Mouse (Mus musculus): ENCODE measurements at regions not wholly inside any gene's neighbourhood (a gene's known extent, or its start where the extent isn't known, plus 50 kb on each side); places are given as distances from the start of the nearest gene placed in this dataset.
A peak's percentile ranks its signal among the peaks of the same experiment; 100 is the strongest.
"Not testable (repeated sequence)": the region's sequence is repeated elsewhere in the genome, so short reads cannot be mapped to it uniquely, and the experiment has no call there.

DNA sequence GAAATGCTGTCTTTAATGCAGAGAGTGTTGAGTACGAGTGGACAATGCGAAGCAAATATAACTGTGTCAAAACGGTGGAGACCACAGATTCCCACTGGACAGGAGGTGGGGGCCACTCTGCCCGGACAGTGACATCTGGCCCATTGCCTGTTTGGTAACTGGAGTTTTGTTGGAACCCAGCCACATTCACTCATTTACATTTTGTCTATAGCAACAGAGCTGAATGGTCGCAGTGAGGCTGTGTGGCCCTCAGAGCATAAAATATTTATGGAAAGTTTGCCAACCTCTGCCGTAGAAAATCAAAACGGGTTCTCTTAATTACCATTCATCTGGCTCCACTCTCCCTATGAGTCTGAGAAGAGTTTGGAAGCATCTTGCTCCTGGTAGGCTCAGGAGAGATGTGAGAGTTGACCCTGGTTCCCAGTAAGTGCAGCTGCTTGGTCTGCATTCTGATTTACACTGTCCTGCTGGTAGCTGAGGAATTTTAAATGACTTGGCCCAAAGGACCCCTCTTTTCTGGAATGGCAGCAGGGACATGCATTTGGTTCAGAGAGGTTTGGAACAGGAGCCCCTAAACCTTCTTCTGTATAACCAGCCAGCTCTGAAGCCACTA, 187.9 kb upstream of the Pik3r1 start:
- DNase-seq = no peak

DNA sequence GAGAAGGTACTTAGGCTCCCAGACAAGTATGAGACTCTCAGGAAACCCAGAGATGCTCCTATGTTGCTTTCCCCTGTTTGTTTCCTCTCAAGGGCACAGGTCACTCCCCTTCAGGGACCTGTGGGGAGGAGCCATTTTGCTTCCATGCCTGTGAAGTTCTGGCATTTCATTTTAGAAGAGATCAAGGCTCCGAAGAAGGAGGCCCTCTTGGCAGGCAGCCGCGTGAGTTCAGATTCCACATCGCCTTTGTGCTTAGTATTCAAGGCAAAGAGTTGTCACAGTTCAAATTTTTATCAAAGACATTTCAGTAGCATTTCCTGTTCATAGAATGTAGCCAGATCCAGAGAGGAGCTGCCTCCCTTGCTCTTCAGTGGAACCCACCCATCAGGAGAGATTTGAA, 189.8 kb upstream of the Pik3r1 start:
- DNase-seq = peak; percentile 22

DNA sequence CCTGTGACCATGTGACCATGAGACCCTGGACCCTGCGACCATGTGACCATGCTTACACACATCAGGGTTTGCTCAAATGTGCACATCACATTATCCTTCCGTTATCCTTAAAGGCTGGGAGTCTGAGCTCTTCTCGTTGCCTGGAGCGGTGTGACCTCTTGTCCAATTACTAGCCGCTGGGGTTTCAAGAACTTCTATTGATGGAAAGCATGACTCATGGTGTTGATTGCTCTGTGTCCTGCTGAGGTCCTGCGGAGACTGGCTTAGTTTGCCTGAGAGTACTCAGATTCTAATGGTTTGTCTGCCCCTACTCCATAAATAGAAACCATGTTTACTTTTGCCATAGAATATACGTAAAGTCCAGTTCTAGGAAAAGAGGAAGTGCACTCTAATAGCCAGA, 197.5 kb upstream of the Pik3r1 start:
- no peak for DNase-seq

DNA sequence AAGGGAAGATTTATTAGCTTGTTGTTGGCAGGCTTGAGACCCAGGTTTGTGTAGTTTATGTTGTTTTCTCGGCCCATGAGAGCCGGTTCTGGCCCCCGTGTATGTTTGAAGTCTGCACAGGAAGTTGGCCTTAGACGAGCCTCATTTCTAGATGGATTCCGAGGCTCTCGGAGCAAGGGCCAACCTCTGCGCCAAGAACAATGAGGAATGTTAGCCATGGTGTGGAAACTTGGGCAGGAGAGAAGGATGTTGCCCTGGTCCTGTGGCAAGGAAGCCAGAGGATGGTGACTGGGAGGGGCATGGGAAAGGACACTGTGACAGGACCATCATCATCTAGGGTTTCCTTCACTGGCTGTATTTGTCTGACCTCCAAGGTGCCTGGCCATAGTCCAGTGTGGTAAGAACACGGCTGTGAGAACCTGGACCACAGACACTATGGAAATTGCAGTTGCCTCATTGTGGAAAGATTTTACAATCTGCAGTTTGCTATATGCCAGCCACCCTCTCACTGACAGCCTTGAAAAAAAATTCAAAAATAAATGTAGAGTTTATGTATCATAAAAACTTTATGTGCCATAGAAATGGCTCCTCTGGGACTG, 198.9 kb upstream of the Pik3r1 start:
- DNase-seq = no peak

DNA sequence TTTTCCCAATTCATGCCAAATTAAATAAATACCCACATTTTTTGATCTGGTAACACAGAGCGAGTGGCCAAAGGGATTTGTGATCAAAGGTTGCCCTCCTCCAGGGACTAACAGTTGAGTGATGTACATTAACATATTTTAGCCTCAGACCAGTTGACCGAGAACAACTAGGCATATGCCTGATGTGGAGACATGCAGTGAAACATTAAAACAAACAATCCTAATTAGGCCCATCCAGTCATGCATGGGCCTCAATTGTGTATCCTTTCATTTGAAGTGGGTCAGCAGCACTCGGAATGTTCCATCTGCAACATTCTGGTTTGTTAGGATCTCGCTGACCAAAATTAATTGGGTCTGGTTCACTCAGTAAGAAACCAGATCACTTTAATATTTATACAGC, 199.4 kb upstream of the Pik3r1 start:
- no peak for DNase-seq

DNA sequence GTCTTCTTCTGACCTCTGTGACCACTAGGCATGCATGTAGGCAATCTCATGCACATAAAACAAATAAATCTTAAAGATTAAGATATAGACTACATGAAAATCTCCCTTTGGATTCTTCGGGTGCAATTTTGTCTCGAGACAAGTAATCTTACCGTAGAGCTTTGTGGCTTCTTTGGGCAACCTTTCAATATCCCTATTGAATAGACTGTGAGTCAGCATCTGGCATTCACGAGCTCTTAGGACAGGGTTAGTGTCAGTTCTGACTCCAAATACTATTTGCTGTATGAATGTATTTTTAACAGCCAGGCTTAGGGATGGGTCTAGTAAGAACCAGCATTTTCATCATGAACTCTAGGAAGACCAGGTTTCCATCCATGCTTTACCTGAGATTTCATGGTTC, 208.7 kb upstream of the Pik3r1 start:
- DNase-seq = no peak

DNA sequence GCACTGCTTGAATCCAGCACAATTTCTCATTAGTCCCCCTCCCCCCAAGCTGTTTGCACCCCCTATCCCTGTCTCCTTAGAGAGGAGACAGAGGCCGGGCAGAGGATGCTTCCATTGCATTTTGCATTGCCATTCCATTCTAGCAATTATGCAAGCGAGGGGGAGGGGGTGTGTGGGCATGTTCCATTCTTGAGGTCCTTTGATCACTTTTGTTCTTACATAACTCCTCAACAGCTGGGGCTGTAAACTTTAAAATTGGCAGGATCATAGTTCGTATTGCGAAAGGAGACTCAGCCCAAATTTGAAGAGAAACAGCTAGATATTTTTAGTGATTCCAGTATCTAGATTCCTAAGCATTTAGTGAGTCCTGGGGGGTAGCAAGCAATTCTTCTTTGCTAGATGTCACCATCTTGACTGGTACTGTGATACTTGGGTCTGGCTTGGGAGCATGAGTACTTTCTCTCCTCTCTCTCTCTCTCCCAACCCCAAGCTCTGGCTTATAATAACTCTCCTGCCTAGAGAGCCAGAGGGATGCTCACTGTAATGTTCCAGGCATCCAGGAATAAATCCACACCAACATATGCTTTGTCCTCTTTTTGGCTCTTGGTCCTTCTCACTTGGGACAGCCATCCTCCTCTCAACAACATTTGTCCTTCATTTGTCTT, 212.3 kb upstream of the Pik3r1 start:
- DNase-seq = no peak

DNA sequence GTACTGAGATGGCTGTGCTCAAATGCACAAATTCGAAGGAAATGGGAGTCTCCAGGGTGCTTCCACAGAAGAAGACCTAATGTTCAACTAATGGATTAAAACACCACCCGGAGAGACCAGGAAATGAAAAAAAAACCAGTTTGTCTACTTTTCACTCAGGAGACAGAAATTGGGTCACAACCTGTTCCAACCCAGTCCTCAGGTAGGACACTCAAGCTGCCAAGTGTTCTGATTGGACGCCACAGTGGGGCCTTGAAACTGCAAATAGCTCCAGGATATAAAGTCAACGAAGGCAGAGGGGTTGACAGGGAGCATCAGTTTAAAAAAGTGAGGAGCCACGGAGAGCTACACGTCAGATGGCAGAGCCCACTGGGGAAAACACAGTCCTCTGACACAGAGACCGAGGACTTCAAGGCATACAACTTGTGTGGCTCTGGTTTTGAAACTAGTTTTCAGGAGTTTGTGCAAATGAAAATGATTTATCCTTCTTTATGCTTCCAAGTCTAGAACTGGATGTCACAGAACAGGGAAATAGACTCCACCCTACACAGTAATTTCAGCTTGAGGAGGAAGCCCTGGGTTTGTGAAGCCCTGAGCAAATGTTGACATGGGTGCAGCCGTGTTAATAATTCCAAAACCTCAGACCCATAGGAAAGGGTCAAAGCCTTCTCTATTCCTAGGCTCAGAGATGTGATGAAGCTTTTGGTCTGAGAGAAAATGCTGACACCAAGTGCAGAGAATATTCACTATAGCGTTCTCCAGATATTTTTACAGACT, 220.8 kb upstream of the Pik3r1 start:
- no peak for DNase-seq

DNA sequence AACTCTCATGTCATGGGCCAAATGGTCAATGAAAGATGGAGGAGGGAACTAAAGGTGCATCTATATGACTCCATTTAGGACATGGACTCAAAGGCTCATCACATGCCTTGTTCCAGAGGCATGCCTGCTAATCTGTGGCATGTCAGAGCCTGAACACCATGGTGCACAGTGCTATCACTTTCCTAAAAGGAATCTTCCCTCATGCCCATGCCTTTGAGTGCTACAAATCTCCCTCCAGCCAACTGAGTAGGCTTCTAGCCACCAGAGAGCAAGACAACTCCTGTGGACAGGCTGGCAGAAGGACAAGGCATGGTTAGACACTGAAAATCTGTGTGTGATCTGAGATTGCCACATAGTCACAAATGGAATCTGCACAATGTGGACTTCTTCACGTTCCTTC, 223.7 kb upstream of the Pik3r1 start:
- no peak for DNase-seq

DNA sequence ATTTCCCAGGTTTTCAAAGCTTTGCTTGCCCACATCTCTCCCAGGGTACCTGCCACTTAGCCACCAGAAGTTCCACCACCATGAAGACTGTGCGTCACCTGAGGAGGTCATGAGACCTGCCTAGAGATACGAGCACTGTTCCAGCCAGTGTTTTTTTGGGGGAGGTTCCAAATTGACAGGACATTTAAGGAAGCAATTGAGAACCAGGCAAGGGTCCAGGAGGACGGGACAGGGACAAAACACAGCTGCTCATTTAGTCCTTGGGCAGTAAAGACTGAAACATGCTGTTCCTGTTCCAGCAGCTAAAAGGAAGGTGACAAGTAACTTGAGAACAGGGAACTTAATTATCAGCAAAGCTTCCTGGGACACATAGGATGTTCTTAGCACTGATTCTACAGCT, 226.8 kb upstream of the Pik3r1 start:
- no peak for DNase-seq

DNA sequence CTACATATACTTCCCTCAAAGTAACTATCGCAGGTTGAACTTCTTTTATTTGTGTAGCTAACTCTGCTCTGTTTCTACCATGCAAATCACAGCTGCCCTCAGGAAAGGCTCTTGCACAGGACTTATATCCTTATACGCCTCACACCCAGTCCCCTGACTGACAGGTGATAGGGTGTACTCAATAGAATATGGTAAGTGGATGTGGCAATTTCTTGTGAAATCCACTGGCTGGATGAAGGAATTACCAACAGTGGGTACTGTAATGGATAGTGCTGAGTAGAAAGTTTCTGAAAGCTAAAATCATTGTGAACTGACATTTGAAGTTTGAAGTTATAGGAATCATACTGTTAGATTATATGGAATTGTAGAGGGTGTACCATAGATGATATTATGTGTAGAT, 227.5 kb upstream of the Pik3r1 start:
- no peak for DNase-seq

DNA sequence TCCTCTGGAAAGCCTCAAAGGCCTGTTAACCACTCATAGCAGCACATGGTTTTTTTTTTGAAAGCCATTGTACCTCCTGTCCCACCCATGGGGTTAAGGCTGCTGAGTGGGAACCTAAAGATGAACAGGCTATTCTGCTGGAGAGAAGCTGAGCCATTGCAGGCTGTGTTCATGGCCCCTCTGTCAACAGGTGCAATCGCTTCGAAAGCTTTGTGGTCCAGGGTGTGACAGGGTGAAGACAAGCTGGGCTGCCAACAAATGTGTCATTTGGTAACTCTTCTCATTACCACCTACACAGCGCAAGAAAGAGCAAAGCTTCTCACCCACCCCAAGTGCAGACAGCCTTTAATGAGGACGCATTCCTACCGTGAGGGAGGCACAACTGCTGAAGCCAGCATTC, 228.1 kb upstream of the Pik3r1 start:
- DNase-seq = no peak

DNA sequence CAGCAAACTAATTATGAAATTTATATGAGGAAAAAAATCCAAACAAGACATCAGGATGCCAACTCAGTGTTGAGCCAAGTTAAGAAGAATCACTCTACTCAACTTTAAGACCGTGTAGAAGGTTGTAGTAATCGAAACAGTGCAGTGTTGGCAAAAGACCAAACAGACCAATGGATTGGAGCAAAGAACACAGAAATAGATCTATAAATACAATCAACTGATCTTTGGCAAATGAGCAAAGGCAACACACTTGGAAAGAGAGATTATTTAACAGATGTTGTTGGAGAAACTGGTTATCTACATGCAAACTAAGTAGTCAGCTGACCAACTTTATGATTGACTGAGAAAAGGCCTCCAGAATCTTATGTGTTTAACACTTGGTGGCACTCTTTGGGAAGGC, 229.4 kb upstream of the Pik3r1 start:
- DNase-seq = no peak

DNA sequence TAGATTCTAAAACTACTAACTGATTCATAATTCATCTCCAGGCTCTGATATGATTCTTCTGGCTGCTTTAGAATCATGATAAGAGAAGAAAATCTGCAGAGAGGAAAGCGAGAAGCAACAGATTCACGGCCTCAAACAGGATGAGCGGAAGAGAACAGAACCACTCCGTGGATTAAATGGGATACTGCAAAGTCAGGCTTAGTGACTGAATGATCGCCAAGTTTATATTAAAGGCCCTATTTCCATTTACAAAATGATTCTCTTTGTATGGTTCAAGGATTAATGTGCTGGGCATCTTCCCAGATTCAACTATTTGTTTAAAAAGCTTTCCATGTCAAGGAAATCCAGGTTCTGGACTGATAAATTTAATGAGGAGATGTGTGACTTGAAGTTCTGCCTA, 238.5 kb upstream of the Pik3r1 start:
- no peak for DNase-seq

DNA sequence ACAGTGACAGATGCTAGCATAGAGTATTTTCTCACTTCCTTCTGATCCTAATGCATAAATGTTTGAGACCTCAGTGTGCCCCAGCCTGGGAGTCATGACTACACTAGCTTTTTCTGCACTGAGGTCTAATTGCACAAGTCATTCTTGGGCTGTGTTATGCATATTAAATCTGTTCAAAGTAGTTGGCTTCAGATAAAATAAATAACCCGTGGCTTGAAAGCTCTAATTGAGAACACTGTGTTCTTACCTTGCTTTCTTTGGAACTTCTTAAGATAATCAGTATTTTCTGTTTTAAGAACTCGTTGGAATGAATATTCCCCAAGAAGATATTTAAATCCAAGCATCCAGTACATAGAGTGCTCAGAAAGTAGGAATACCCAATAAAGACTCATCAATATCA, 243.9 kb upstream of the Pik3r1 start:
- no peak for DNase-seq

DNA sequence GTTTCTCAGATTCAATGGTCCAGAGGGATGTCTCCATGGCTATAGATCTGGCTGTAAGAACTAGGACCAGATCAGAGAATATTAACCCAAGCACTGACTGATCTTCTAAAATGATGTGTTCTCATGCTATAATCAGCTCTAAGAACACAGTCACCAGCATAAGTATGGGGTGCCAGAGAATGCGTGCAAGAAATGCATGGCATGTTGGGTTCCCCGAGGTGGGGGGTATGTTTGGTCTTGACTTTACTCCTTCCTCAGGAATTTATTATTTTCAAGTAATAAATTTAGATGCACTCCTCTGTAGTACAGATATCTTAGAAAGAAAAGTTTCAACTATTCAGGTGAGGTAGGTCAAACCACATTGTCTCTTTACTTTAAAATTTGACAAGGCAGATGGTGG, 246.5 kb upstream of the Pik3r1 start:
- DNase-seq = no peak

DNA sequence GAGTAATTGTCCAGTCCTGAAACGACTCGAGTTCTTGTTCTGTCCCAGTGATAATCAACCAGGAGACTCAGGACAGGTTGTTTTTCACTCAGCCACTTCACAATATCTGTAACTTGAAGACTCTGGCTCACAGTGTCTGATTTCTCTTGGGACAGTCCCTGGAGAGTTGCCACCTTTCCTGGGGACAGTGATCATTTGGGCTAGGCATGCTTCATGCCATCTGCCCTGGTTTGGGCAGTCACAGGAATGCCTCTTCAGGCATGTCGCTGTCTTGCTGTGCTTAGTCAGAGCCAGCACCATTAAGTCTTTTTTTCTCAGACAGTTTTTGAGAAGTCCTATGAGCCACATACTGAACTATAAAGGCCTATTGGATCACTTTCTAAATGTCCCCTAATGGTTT, 246.9 kb upstream of the Pik3r1 start:
- no peak for DNase-seq

DNA sequence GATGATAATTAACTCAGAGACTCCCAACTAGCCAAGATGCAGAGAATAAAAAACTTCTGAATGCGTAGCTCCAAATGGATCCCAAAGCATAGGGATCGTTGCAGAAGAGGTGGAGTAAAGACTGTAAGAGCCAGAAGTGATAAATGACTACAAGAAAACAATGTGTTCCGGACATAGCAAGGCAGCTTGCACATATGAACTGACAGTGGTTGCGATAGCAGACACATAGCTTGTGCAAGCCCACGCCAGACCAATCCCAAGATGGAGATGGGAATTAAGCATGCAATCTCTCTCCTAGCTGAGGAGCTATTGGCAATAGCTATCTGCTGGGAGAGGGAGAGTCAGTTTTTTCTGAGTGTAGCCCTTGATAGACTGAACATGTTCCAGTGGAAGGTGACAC, 248.5 kb upstream of the Pik3r1 start:
- no peak for DNase-seq

DNA sequence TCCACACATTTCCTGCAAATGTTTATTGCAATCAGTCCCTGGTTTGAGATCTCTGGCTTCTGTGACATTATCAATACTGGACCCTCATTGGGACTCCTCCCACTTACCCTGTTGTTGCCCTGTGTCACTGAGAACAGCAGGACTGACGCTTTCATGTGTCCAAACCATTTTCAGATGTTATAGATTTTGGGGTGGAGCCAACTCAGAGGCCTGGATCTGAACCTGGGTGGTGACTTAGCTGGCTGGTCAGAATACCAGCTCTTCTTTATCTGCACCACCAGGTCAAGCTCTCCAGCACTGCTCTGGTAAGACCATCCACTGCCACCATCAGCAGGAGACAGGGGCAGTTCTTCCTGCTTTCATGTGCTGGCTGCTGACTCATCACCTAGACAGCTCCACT, 254.3 kb upstream of the Pik3r1 start:
- DNase-seq = no peak

DNA sequence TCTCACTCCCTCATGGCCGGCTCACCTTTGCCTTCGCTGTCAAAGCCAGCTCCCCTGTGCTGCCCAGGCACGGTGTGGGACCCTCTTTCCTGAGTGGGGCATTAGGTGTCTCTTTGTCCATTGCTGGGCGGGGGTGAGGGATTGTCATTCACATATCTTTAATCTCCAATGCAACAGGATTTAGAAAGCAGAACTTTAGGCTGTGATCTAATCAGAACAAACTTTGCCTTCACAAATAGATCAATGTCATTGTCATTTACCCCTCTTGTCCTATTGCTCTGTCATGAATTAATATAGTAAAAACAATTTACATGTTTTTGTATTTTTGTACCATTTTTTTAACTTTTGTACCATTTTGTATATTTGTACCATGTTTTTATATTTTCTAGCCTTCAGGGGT, 254.7 kb upstream of the Pik3r1 start:
- no peak for DNase-seq

DNA sequence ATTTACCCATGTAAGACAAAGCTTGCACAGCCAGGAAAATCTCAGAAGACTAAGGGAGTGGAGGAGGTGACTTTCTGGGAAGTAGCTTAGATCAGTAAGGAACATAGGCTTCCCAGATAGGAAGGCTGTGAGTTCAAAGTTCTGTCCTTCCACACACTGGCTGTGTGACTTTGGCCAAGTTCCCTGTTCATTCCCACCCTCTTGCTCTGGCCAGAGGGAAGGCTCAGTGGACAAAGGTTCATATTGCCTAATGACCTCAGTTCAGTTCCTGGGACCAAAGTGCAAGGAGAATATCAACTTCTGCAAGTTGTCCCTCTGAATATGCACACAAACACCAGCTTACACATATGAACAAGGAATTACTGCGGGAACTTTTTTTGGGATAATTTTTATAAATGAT, 255.6 kb upstream of the Pik3r1 start:
- DNase-seq = peak; percentile 19

DNA sequence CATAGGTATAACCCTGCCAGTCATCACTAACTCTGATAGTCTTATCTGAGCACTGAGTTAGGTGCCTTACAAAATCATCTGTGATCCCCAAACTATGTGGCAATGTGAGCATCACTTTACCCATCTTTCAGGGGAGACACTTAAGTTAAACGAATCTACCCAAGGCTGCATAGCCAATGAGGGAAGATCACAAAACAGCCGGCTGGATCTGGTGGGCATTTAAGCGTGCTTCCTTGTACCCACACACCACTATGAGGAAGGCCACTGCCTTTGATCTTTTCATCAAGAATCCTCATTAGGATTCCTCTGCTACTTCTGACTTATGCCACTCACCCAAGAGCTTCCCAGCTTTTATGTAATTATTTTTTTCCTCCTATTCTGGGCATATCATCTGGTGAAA, 257.1 kb upstream of the Pik3r1 start:
- no peak for DNase-seq

DNA sequence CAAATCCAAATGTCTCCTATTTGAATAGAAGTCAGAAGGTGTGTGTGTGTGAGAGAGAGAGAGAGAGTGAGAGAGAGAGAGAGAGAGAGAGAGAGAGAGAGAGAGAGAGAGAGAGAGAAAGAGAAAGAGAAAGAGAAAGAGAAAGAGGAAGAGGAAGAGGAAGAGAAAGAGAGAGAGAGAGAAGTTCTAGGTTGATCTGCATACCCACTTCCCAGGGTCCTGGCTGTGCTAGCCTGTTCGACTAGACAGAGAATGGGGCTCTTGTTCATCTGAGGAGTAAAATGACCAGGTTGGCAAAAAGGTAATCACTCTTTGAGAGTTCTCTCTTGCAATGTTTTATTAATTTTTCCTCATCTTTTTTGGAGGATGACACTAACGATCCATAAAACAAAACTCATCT, 257.5 kb upstream of the Pik3r1 start:
- not testable (repeated sequence) for DNase-seq

DNA sequence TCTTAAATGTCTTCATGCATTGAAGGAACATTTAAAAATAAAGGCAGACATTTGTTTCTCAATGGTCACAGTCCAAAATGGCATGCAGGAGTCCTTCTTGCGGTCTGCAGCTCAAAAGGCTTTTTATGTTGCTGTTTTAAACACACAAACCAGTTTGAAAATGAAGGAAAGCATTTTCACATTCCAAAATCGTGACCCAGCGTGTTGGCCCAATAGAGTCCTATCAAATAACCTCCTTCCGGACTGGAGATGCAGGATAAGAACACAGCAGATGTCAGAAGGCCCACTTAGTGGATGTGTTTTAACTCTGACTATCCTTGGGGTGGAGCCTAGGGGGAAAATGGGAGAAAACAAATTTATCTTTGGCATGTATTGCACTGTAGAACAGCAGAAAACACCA, 263.4 kb upstream of the Pik3r1 start:
- DNase-seq = no peak

Measured in kidney, adult 18-20 months (tissue).